Mouse (Mus musculus): Measurements from ENCODE around the gene Hpcal4.

GRCm38 (mm10) chr4:123183239-123184056 lies 421 bp downstream of the Hpcal4 start:
- TF ChIP-seq EP300 (IDR thresholded peaks at IDR 0.05; ENCODE audit: low read depth) (no peak), CTCF (IDR thresholded peaks at IDR 0.05; ENCODE audit: low read depth) (no peak)
